Mouse (Mus musculus): ENCODE measurements around the gene Tulp2. TPM values are rescaled to one million over a fixed set of nuclear protein-coding genes. Genes with fewer than 3 reads are reported as not detected.
"Not testable (repeated sequence)": the region's sequence is repeated elsewhere in the genome, so short reads cannot be mapped to it uniquely, and the experiment has no call there.

The Tulp2 gene
- polyA plus RNA-seq, 1 experiment from 2014 or later: 0.57 TPM

DNA sequence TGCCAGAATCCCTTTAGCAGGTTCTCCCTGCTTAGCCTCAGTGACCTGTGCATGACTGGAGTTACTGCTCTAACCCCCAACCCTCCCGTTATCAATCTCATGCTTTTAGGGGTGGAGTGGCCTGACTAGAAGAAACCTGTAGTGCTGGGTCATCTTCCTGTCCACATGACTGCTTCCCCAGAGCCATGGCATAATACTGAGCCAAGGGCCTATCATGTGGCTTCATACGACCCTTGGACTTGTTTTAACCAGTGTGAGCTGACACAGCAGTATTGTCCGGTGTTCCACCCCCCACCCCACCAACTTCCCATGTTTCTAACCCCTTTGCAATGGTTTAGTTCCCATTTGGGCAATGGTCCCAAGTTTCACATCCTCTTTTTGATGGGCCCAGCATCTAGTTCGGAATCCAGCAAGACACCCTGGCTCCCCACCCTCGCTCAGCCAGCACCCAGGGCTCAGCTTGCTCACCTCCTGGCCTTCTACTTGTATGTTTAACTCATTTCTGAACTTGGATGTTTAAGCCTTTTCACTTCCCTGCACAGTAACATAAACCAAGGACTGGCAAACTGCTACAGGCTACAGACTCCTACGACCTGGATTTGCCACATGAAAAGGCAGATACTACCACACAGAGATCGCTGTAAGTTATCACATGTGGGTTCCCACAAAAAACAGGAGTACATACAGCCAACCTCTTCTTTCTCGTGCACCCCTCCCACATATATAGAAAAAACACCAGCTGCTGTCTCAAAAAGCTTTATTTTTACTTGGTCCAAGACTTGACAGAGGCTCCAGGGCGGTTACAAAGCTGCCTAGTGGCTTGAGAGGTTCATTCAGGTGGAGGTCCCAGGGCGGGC is 24.2 kb upstream of the Tulp2 start:
- Histone ChIP-seq H3K9ac (ENCODE audit: low read length) (peak overlapping the region; percentile 93; the same call in 1 of the 2 replicates), H3K36me3 (ENCODE audit: control insufficient read depth, insufficient read depth, low read length) (peaks cover 11% of the 10 kb centered on the region), H3K4me1 (ENCODE audit: control insufficient read depth, insufficient read depth, low read length) (peaks cover 22% of the 10 kb centered on the region), H3K4me3 (ENCODE audit: low read depth, low read length) (peak overlapping the region; percentile 73), H3K27ac (ENCODE audit: low read depth, low read length) (no peak overlapping the region), H3K9me3 (ENCODE audit: control insufficient read depth, low read length) (no peaks in the 10 kb centered on the region), H3K27me3 (ENCODE audit: control insufficient read depth, insufficient read depth, low read length) (no peaks in the 10 kb centered on the region), H3K4me2 (ENCODE audit: low read depth) (peak overlapping the region; percentile 87)
- WGBS: 76% methylated on average over 9 of the region's 10 CpGs
- ATAC-seq (ENCODE audit: insufficient read depth, low FRiP score, low TSS enrichment) (no peak), DNase-seq (ENCODE audit: low spot score) (no peak)

DNA sequence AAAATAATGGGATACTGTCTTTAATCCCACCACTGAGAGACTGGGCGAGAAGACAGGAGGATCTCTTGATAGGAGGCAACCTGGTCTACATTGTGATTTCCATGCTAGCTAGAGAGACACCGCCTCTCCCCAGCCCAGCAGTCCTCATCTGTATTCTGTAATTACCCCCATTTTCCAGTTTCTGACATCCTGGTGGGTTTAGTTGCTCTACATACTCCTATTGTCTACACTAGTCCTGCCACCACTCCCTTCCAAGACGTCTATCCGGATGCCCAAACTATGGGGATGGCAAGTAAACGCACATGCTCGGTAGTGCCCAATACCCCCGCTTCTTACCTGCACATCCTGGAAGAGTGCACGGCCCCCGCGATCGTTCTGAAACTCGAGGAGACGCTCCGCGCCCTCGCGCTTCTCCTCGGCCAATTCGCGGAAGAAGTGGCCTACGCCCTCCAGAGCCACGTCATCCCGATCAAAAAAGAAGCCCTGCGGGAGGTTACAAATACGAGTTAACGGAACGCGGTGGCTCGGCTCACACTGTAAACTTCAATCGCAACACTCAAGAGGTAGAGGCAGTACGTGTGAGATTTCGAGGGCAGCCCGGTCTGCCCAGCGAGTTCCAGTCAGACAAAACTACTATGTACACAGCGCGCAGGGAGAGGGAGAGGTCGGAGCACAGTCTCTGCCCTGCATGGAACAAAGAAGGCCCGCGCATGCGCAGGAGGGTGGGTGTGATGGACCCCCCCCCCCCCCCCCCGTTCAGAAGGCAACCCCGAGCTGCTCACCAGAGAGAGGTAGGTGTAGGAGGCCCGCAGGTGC is 22.7 kb upstream of the Tulp2 start:
- H3K4me1 ChIP-seq (ENCODE audit: control insufficient read depth, insufficient read depth, low read length): peaks cover 22% of the 10 kb centered on the region
- no peaks in the 10 kb centered on the region for H3K9me3 ChIP-seq (ENCODE audit: control insufficient read depth, low read length)
- ATAC-seq (ENCODE audit: insufficient read depth, low FRiP score, low TSS enrichment) (peak; percentile 69), DNase-seq (ENCODE audit: low spot score) (peak; percentile 88)
- peak overlapping the region; percentile 92 for H3K27ac ChIP-seq (ENCODE audit: low read depth, low read length)
- peaks cover 10% of the 10 kb centered on the region for H3K36me3 ChIP-seq (ENCODE audit: control insufficient read depth, insufficient read depth, low read length)
- peak overlapping the region; percentile 93 for H3K9ac ChIP-seq (ENCODE audit: low read length)
- H3K4me2 ChIP-seq (ENCODE audit: low read depth): peak overlapping the region; percentile 87
- H3K27me3 ChIP-seq (ENCODE audit: control insufficient read depth, insufficient read depth, low read length): no peaks in the 10 kb centered on the region
- peak overlapping the region; percentile 73 for H3K4me3 ChIP-seq (ENCODE audit: low read depth, low read length)
- WGBS: under 1% methylated on average over 43 of the region's 43 CpGs

DNA sequence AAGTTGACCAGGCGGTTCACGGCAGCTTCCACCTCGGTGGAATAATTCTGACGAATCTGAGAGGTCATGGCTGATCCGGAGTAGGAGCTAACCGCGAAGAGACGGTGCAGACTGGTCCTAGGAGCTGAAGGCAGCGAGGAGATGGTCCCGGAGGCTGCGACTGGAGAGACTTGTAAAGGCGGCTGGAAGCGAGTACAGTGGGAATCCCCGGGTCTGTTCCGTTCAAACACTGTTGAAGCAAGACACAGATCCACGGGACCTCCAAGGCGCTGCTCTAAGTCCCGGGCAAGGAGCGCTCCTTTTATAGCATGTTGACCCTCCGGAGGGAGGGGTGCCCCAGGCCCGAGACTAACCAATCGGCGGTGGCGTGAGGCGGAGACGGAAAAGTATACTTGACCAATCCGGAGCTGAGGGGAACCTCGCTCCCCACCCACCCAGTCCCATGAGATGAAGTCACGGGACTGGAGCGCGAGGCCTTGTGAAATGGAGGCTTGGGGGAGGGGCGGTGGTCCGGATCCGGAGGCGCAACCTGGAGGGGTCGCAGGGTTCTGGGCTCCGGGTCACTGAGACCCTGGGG is 22.0 kb upstream of the Tulp2 start, which contains the start of gene Ftl1:
Ftl1 (minus strand) TSS at position 321 of the 577 bp plus-strand sequence.
- under 1% methylated on average over 33 of the region's 37 CpGs for WGBS
- ATAC-seq (ENCODE audit: insufficient read depth, low FRiP score, low TSS enrichment): peak; percentile 94
- H3K9ac ChIP-seq (ENCODE audit: low read length): peak within 1 kb of the TSS; percentile 93
- not testable (repeated sequence) for H3K9me3 ChIP-seq (ENCODE audit: control insufficient read depth, low read length); H3K27me3 ChIP-seq (ENCODE audit: control insufficient read depth, insufficient read depth, low read length)
- H3K4me2 ChIP-seq (ENCODE audit: low read depth): peak within 1 kb of the TSS; percentile 87
- H3K27ac ChIP-seq (ENCODE audit: low read depth, low read length): peak within 1 kb of the TSS; percentile 92
- peak; percentile 97 for DNase-seq (ENCODE audit: low spot score)
- peaks cover 22% of the 10 kb centered on the region for H3K4me1 ChIP-seq (ENCODE audit: control insufficient read depth, insufficient read depth, low read length)
- H3K36me3 ChIP-seq (ENCODE audit: control insufficient read depth, insufficient read depth, low read length): peaks cover 10% of the 10 kb centered on the region
- H3K4me3 ChIP-seq (ENCODE audit: low read depth, low read length): peak within 1 kb of the TSS; percentile 73

DNA sequence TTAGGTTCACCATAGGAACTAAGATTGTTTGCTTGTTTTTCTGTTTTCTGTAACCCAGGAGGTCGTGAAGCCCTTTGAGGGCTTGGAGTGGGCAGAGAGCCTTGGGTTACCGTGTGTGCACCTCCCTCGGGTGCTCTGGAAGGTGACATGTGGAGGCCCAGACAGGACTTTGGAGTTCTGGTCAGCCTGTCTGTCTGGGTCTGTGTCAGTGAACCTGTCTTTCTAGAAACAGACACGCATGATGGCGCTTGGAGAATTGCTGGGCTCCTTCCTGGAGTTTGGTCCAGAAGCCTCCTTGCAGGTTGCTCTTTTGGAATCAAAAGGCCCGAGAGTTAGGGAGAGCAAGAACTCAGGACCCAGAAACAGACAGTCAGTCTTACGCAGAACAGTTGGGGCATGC is 21.3 kb upstream of the Tulp2 start:
- Histone ChIP-seq H3K27me3 (ENCODE audit: control insufficient read depth, insufficient read depth, low read length) (no peaks in the 10 kb centered on the region), H3K27ac (ENCODE audit: low read depth, low read length) (peak overlapping the region; percentile 83), H3K4me1 (ENCODE audit: control insufficient read depth, insufficient read depth, low read length) (peaks cover 22% of the 10 kb centered on the region), H3K4me3 (ENCODE audit: low read depth, low read length) (peak overlapping the region; percentile 73; the same call in 1 of the 2 replicates), H3K4me2 (ENCODE audit: low read depth) (peak overlapping the region; percentile 46), H3K9me3 (ENCODE audit: control insufficient read depth, low read length) (no peaks in the 10 kb centered on the region), H3K9ac (ENCODE audit: low read length) (peak overlapping the region; percentile 57), H3K36me3 (ENCODE audit: control insufficient read depth, insufficient read depth, low read length) (peaks cover 10% of the 10 kb centered on the region)
- ATAC-seq (ENCODE audit: insufficient read depth, low FRiP score, low TSS enrichment): no peak
- 78% methylated on average over 7 of the region's 7 CpGs for WGBS
- DNase-seq (ENCODE audit: low spot score): no peak

DNA sequence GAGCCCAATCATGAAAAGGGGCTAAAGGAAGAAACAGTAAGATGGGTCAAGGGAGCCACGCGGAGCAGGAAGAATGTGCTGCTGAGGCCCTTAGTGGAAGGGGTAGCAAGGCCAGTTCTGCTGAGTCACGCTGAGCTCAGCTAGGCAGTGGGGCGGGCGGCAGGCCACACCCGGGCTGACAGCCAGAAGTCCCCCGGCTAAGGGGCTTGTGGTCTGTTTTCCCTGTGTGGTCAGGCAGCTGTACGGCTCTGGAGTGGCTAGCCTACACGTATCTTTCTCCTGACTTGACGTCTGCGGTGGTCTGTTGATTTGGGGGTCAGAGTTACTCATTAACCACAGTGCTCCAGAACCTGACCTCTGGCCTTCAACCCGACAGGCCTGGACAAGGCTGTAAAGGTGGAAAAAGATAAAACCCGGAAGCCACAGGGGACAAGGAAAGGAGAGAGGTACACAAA is 20.8 kb upstream of the Tulp2 start:
- H3K4me2 ChIP-seq (ENCODE audit: low read depth): peak overlapping the region; percentile 46; the same call in 1 of the 2 replicates
- no peak for ATAC-seq (ENCODE audit: insufficient read depth, low FRiP score, low TSS enrichment)
- peak overlapping the region; percentile 57 for H3K9ac ChIP-seq (ENCODE audit: low read length)
- DNase-seq (ENCODE audit: low spot score): peak; percentile 58
- peaks cover 10% of the 10 kb centered on the region for H3K36me3 ChIP-seq (ENCODE audit: control insufficient read depth, insufficient read depth, low read length)
- no peaks in the 10 kb centered on the region for H3K27me3 ChIP-seq (ENCODE audit: control insufficient read depth, insufficient read depth, low read length)
- H3K4me3 ChIP-seq (ENCODE audit: low read depth, low read length): no peak overlapping the region; the same call in 1 of the 2 replicates
- H3K9me3 ChIP-seq (ENCODE audit: control insufficient read depth, low read length): no peaks in the 10 kb centered on the region
- H3K27ac ChIP-seq (ENCODE audit: low read depth, low read length): peak overlapping the region; percentile 83
- 32% methylated on average over 13 of the region's 13 CpGs for WGBS
- H3K4me1 ChIP-seq (ENCODE audit: control insufficient read depth, insufficient read depth, low read length): peaks cover 26% of the 10 kb centered on the region

DNA sequence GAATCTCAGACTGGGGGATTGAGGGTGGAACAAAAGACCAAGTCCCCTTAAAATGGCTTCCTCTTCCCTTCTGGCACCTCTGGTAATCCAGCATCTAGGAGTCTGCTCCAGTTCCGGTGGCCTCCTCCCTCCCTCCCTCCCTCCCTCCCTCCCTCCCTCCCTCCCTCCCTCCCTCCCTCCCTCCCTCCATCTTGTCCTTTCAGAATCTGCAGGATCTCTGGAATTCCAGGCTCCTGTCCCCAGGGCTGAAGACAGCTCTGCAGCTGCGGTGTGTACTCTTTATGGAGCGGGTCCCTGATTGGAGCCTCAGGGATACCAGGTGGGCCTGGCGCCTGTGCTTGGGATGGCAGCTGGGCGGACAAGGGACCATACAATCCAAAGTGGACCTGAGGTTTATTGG is 20.4 kb upstream of the Tulp2 start:
- no peak for DNase-seq (ENCODE audit: low spot score)
- peak overlapping the region; percentile 57; the same call in 1 of the 2 replicates for H3K9ac ChIP-seq (ENCODE audit: low read length)
- peak overlapping the region; percentile 83 for H3K27ac ChIP-seq (ENCODE audit: low read depth, low read length)
- peaks cover 31% of the 10 kb centered on the region for H3K4me1 ChIP-seq (ENCODE audit: control insufficient read depth, insufficient read depth, low read length)
- ATAC-seq (ENCODE audit: insufficient read depth, low FRiP score, low TSS enrichment): no peak
- H3K27me3 ChIP-seq (ENCODE audit: control insufficient read depth, insufficient read depth, low read length): no peaks in the 10 kb centered on the region
- H3K4me3 ChIP-seq (ENCODE audit: low read depth, low read length): no peak overlapping the region
- H3K4me2 ChIP-seq (ENCODE audit: low read depth): no peak overlapping the region; the same call in 1 of the 2 replicates
- H3K9me3 ChIP-seq (ENCODE audit: control insufficient read depth, low read length): no peaks in the 10 kb centered on the region
- 56% methylated on average over 5 of the region's 5 CpGs for WGBS
- peaks cover 10% of the 10 kb centered on the region for H3K36me3 ChIP-seq (ENCODE audit: control insufficient read depth, insufficient read depth, low read length)

DNA sequence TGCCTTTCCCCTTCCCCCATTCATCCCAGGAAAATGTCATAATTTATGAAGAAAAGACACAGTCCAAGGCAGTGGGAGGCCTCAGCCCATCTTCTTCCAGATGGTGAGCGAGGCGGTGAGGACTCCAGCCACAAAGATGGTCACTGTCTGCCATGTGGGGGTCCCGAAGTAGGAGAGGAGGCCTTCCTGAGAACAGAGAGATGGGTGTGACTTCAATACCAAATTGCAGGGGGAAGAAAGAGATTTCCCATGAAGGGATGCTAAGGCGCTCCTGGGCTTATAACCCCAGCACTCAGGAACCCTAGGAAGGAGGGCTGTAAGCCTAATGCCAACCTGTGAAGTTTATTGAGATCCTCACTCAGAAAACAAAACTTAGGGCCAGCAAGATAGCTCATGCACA is 19.9 kb upstream of the Tulp2 start:
- H3K36me3 ChIP-seq (ENCODE audit: control insufficient read depth, insufficient read depth, low read length): peaks cover 10% of the 10 kb centered on the region

DNA sequence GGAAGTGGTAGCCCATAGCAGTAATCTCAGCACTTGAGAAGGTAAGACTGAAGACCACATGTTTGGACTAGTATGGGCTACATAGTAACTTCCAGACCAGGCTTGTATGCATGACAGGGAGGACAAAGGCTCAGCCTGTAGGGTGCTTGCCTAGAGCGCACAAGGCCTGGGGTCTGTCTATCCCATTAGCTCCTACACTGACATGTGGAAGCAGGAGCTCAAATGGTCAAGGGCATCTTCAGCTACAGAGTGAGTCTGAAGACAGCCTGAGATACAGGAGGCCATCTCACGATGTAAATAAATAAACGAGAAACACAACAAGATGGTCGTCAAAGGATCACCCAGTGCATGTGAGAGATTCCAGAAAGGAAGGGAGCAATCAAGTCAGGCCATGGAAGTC is 19.4 kb upstream of the Tulp2 start:
- DNase-seq (ENCODE audit: low spot score) (no peak), ATAC-seq (ENCODE audit: insufficient read depth, low FRiP score, low TSS enrichment) (no peak)
- H3K27ac ChIP-seq (ENCODE audit: low read depth, low read length): no peak overlapping the region
- H3K4me3 ChIP-seq (ENCODE audit: low read depth, low read length): no peak overlapping the region
- no peaks in the 10 kb centered on the region for H3K9me3 ChIP-seq (ENCODE audit: control insufficient read depth, low read length)
- H3K9ac ChIP-seq (ENCODE audit: low read length): no peak overlapping the region
- no peaks in the 10 kb centered on the region for H3K27me3 ChIP-seq (ENCODE audit: control insufficient read depth, insufficient read depth, low read length)
- no peak overlapping the region for H3K4me2 ChIP-seq (ENCODE audit: low read depth)
- WGBS: 92% methylated on average over 4 of the region's 4 CpGs
- H3K36me3 ChIP-seq (ENCODE audit: control insufficient read depth, insufficient read depth, low read length): peaks cover 8% of the 10 kb centered on the region
- H3K4me1 ChIP-seq (ENCODE audit: control insufficient read depth, insufficient read depth, low read length): peaks cover 27% of the 10 kb centered on the region

More for the DNA sequence above, 19.9 kb upstream of the Tulp2 start:
- Histone ChIP-seq H3K9me3 (ENCODE audit: control insufficient read depth, low read length) (no peaks in the 10 kb centered on the region), H3K4me3 (ENCODE audit: low read depth, low read length) (no peak overlapping the region), H3K9ac (ENCODE audit: low read length) (no peak overlapping the region), H3K4me2 (ENCODE audit: low read depth) (no peak overlapping the region), H3K27me3 (ENCODE audit: control insufficient read depth, insufficient read depth, low read length) (no peaks in the 10 kb centered on the region), H3K27ac (ENCODE audit: low read depth, low read length) (no peak overlapping the region; the same call in 1 of the 2 replicates), H3K4me1 (ENCODE audit: control insufficient read depth, insufficient read depth, low read length) (peaks cover 31% of the 10 kb centered on the region)
- DNase-seq (ENCODE audit: low spot score) (no peak), ATAC-seq (ENCODE audit: insufficient read depth, low FRiP score, low TSS enrichment) (no peak)
- 67% methylated on average over 4 of the region's 4 CpGs for WGBS
